ENCODE assay signal across 8 mouse cellular contexts in the genomic region with DNA sequence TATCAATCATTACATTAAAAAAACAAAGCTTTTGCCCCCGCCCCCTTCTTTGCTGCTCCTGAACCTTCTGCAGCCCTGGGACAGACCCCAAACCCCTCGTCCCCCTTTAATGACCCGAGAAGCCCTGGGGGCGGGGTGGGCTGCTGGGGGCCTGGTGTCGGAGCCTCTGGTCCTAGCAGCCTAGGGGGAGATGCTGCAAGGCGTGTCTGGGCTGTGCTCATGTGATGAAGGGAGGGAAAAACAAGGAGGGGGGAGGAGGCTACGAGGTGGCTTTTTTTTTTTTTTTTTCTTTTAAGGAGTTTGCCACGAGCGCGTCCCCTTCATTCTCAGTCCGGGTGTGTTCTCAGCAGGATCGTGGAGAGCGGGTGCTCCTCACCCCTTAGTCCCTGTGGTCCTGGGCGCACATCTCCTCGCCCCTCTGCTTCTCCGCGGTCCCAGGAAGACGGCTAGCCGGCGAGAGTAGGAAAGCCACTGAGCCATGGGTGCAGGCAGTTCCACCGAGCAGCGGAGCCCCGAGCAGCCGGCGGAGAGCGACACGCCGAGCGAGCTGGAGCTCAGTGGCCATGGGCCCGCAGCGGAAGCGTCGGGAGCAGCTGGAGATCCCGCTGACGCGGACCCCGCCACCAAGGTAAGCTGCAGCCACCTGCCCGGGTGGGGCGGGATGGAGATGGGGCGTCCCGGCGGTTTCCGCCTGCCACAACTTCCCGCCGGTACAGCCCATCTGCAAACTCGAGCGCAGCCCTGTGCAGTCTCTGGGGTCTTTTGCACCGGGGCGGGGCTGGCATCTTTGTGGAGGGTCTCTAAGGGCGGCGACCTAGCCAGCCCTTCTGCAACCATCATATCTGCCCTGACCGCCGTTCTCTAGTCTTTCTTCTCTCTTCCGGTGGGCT. TPM values are rescaled to one million over a fixed set of nuclear protein-coding genes. Genes with fewer than 3 reads are reported as not detected.
A peak's percentile ranks its signal among the peaks of the same experiment; 100 is the strongest.
DNase-seq lines count a peak whose midpoint lies in the region; ATAC-seq and TF ChIP-seq lines count a peak whose summit lies in the region.

A gene (plus strand): TSS at position 340 of the 890 bp plus-strand sequence.

- peaks cover 2 to 27% of the 10 kb centered on the region in 2 experiments; a peak in 3 of 4 replicates for H3K4me1 ChIP-seq in CH12.LX (ENCODE audit: control insufficient read depth in 1 of 2, insufficient read depth in 2 of 2)
- peaks cover 3% of the 10 kb centered on the region; the same call in 1 of the 2 replicates for H3K4me1 ChIP-seq in embryonic facial prominence, embryonic 14.5 days (ENCODE audit: control insufficient read depth, insufficient read depth, low read length)
- peaks cover 15% of the 10 kb centered on the region for H3K4me1 ChIP-seq in heart, embryonic 13.5 days
- 0 out of 2 replicates have a peak, but pooled peaks cover 2% of the 10 kb centered on the region for H3K4me1 ChIP-seq in liver, postnatal 0 days (ENCODE audit: insufficient read depth)
- H3K4me1 ChIP-seq in olfactory bulb, adult 2 months (ENCODE audit: control insufficient read depth, insufficient read depth, low read length): peaks cover 13% of the 10 kb centered on the region

- no peaks in the 10 kb centered on the region for H3K9me3 ChIP-seq in CH12.LX (replicated peaks; ENCODE audit: low read length)
- no peaks in the 10 kb centered on the region for H3K9me3 ChIP-seq in embryonic facial prominence, embryonic 14.5 days (ENCODE audit: control insufficient read depth, low read length)
- no peaks in the 10 kb centered on the region for H3K9me3 ChIP-seq in heart, embryonic 13.5 days
- H3K9me3 ChIP-seq in liver, postnatal 0 days (ENCODE audit: low read length): no peaks in the 10 kb centered on the region

- dilution Hi-C loops in CH12.LX (cut with MboI; ENCODE audit: extremely low pct_ligation_motif_present, extremely low pct_unique_long_range_greater_than_20kb, low sequenced_read_pairs): no loop called here

- H3K4me3 ChIP-seq in CH12.LX (replicated peaks in 1 of 3; ENCODE audit: low read depth in 2 of 3, low read length in 2 of 3, poor library complexity in 1 of 3): peak within 1 kb of the TSS; percentile 49 to 68 (median 54)
- peak within 1 kb of the TSS; percentile 69 for H3K4me3 ChIP-seq in embryonic facial prominence, embryonic 14.5 days (ENCODE audit: low read depth, low read length)
- H3K4me3 ChIP-seq in heart, embryonic 13.5 days: peak within 1 kb of the TSS; percentile 79
- peak within 1 kb of the TSS; percentile 53 for H3K4me3 ChIP-seq in liver, postnatal 0 days (ENCODE audit: low read depth, low read length)
- H3K4me3 ChIP-seq in olfactory bulb, adult 2 months (ENCODE audit: insufficient read depth, low read depth, low read length): peak within 1 kb of the TSS; percentile 49

- no peaks in the 10 kb centered on the region for H3K79me2 ChIP-seq in CH12.LX (replicated peaks; ENCODE audit: control insufficient read depth, extremely low read depth, insufficient read depth, poor library complexity, severe bottlenecking)

- peaks cover 2% of the 10 kb centered on the region for H3K27me3 ChIP-seq in CH12.LX (replicated peaks)
- no peaks in the 10 kb centered on the region for H3K27me3 ChIP-seq in embryonic facial prominence, embryonic 14.5 days (replicated peaks; ENCODE audit: control insufficient read depth, insufficient read depth, low read length)
- H3K27me3 ChIP-seq in heart, embryonic 13.5 days (replicated peaks): no peaks in the 10 kb centered on the region
- H3K27me3 ChIP-seq in liver, postnatal 0 days (ENCODE audit: insufficient read depth, low read length): peaks cover 17% of the 10 kb centered on the region; the same call in 1 of the 2 replicates

- WGBS in embryonic facial prominence, embryonic 14.5 days: under 1% methylated on average over 41 of the region's 54 CpGs
- WGBS in heart, embryonic 13.5 days: under 1% methylated on average over 54 of the region's 54 CpGs
- WGBS in liver, postnatal 0 days (ENCODE audit: insufficient replicate concordance): 2% methylated on average over 51 of the region's 54 CpGs
- under 1% methylated on average over 54 of the region's 54 CpGs for WGBS in olfactory bulb, adult 2 months

- H3K27ac ChIP-seq in CH12.LX (ENCODE audit: insufficient read depth, low read depth): no peak within 1 kb of the TSS
- no peak within 1 kb of the TSS; the same call in 1 of the 2 replicates for H3K27ac ChIP-seq in embryonic facial prominence, embryonic 14.5 days (replicated peaks; ENCODE audit: low read depth, low read length)
- H3K27ac ChIP-seq in heart, embryonic 13.5 days (replicated peaks): peak within 1 kb of the TSS; percentile 44; the same call in 1 of the 2 replicates
- peak within 1 kb of the TSS; percentile 62 for H3K27ac ChIP-seq in liver, postnatal 0 days (ENCODE audit: low read depth)
- no peak within 1 kb of the TSS for H3K27ac ChIP-seq in olfactory bulb, adult 2 months (ENCODE audit: insufficient read depth, low read depth, low read length)

- peak within 1 kb of the TSS; percentile 54 for H3K4me2 ChIP-seq in CH12.LX (ENCODE audit: insufficient read depth, low read depth, poor library complexity, severe bottlenecking)
- peak within 1 kb of the TSS; percentile 96 for H3K4me2 ChIP-seq in embryonic facial prominence, embryonic 14.5 days (ENCODE audit: low read depth, low read length)
- H3K4me2 ChIP-seq in heart, embryonic 13.5 days: peak within 1 kb of the TSS; percentile 96
- peak within 1 kb of the TSS; percentile 75 for H3K4me2 ChIP-seq in liver, postnatal 0 days (ENCODE audit: low read depth, low read length)

- TF ChIP-seq RAD21 in CH12.LX (IDR thresholded peaks at IDR 0.05; ENCODE audit: low read depth, low read length): no peak

- H3K36me3 ChIP-seq in CH12.LX (replicated peaks in 1 of 2; ENCODE audit: control insufficient read depth in 1 of 2, insufficient read depth in 1 of 2, low read length in 1 of 2): no peaks in the 10 kb centered on the region
- no peaks in the 10 kb centered on the region for H3K36me3 ChIP-seq in embryonic facial prominence, embryonic 14.5 days (ENCODE audit: control insufficient read depth, insufficient read depth, low read length)
- H3K36me3 ChIP-seq in heart, embryonic 13.5 days: no peaks in the 10 kb centered on the region
- no peaks in the 10 kb centered on the region for H3K36me3 ChIP-seq in liver, postnatal 0 days (replicated peaks; ENCODE audit: insufficient read depth, low read length)

- no peak for TF ChIP-seq CTCF in CH12.LX (conservative IDR thresholded peaks at IDR 0.05 in 1 of 2, IDR thresholded peaks at IDR 0.05 in 1 of 2; ENCODE audit: low read depth in 2 of 2, low read length in 2 of 2)
- TF ChIP-seq CTCF in liver, postnatal 0 days (IDR thresholded peaks at IDR 0.05; ENCODE audit: low read depth): no peak
- TF ChIP-seq CTCF in olfactory bulb, adult 2 months (IDR thresholded peaks at IDR 0.05; ENCODE audit: insufficient read depth, low read depth, low read length): no peak

- DNase-seq in CH12.LX (ENCODE audit: extremely low read depth): no peak
- DNase-seq in adrenal gland, postnatal 25 days: peak; percentile 49
- peak; percentile 44 for DNase-seq in embryonic facial prominence, embryonic 14.5 days (ENCODE audit: low spot score)
- peak; percentile 13 to 51 for DNase-seq in kidney, postnatal 36 days
- DNase-seq in liver, postnatal 0 days: peak; percentile 34
- peak; percentile 73 to 86 for DNase-seq in thymus, postnatal 36 days

- TF ChIP-seq EP300 in CH12.LX (IDR thresholded peaks at IDR 0.05; ENCODE audit: low read length): no peak
- TF ChIP-seq EP300 in liver, postnatal 0 days (IDR thresholded peaks at IDR 0.05; ENCODE audit: low read depth): no peak

- H3K9ac ChIP-seq in CH12.LX (ENCODE audit: insufficient read depth, low read depth): peak within 1 kb of the TSS; percentile 14
- peak within 1 kb of the TSS; percentile 74 for H3K9ac ChIP-seq in embryonic facial prominence, embryonic 14.5 days (ENCODE audit: low read depth, low read length)
- H3K9ac ChIP-seq in heart, embryonic 13.5 days: peak within 1 kb of the TSS; percentile 85
- H3K9ac ChIP-seq in liver, postnatal 0 days (replicated peaks): peak within 1 kb of the TSS; percentile 58

- TF ChIP-seq POLR2A in CH12.LX (IDR thresholded peaks at IDR 0.05; ENCODE audit: low read depth, low read length): no peak
- no peak for TF ChIP-seq POLR2A in olfactory bulb, adult 2 months (IDR thresholded peaks at IDR 0.05; ENCODE audit: insufficient read depth, low read depth, low read length)

- in situ Hi-C loops in CH12.LX (cut with MboI; ENCODE audit: low pct_ligation_motif_present, low pct_unique_long_range_greater_than_20kb, low sequenced_read_pairs): no loop called here

- ATAC-seq in embryonic facial prominence, embryonic 14.5 days (ENCODE audit: low read depth): peak; percentile 69
- 0 out of 2 replicates have a peak, but pooled peaks have one; percentile 39 for ATAC-seq in heart, embryonic 13.5 days (ENCODE audit: extremely low read depth, insufficient number of reproducible peaks, low FRiP score, low TSS enrichment)
- ATAC-seq in liver, postnatal 0 days: peak; percentile 41; the same call in 1 of the 2 replicates

TF ChIP-seq in CH12.LX, 34 proteins besides CTCF, POLR2A, EP300 and RAD21 (continues in another document):
- TF ChIP-seq UBTF (IDR thresholded peaks at IDR 0.05; ENCODE audit: low read depth, low read length) (0 out of 2 replicates have a peak, but pooled peaks have one; percentile 43), ELF1 (IDR thresholded peaks at IDR 0.05; ENCODE audit: low read depth, low read length) (no peak), HCFC1 (IDR thresholded peaks at IDR 0.05; ENCODE audit: low read depth, low read length) (no peak), USF2 (conservative IDR thresholded peaks at IDR 0.05; ENCODE audit: low read depth, low read length) (no peak), NRF1 (IDR thresholded peaks at IDR 0.05; ENCODE audit: low read depth, low read length) (no peak), PAX5 (IDR thresholded peaks at IDR 0.05; ENCODE audit: low read length) (no peak), ZNF384 (IDR thresholded peaks at IDR 0.05; ENCODE audit: low read depth, low read length) (peak; percentile 83), MEF2A (IDR thresholded peaks at IDR 0.05; ENCODE audit: borderline replicate concordance, low read depth, low read length) (no peak), CHD1 (IDR thresholded peaks at IDR 0.05; ENCODE audit: low read depth, low read length) (no peak), TCF12 (IDR thresholded peaks at IDR 0.05; ENCODE audit: low read depth, low read length) (peak; percentile 19; the same call in 1 of the 2 replicates), KAT2A (IDR thresholded peaks at IDR 0.05; ENCODE audit: insufficient replicate concordance, low read length) (no peak)

RNA-seq across cellular contexts. Expression of the gene that starts here (rescaled TPM):
- total RNA-seq in CH12.LX (2012; rRNA removed) (2.7 and 3.1 TPM in 2 replicates), CH12.LX (2014; rRNA removed) (0.51 and 0.61 TPM in 2 replicates)
- 1.7 and 2.1 TPM in 2 replicates for polyA plus RNA-seq in CH12.LX (2012; ENCODE audit: insufficient read length, low read depth)
- total RNA-seq in adrenal gland, postnatal 25 days (2021): 18.0 and 18.6 TPM in 2 replicates
- polyA plus RNA-seq in embryonic facial prominence, embryonic 14.5 days (2014; fragmentation: Nextera tagmentation; extraction: Ambion mirVana): 67.9 and 72.8 TPM in 2 replicates
- 35.3 and 42.6 TPM in 2 replicates for polyA plus RNA-seq in heart, embryonic 13.5 days (2015; fragmentation: Nextera tagmentation; extraction: Ambion mirVana)
- 3.4 and 3.9 TPM in 2 replicates for polyA plus RNA-seq in liver, postnatal 0 days (2015; fragmentation: Nextera tagmentation; extraction: Ambion mirVana)
- not detected in 2 replicates for polyA plus RNA-seq in olfactory bulb, adult 2 months (2012; ENCODE audit: insufficient read depth, insufficient read length, low replicate concordance, missing spikeins)

Comparison
In these comparisons a context has a peak if more than half of its experiments do, and no peak if none do; other contexts are left out.
1. H3K27ac ChIP-seq: peak in heart, embryonic 13.5 days (single experiment) and liver, postnatal 0 days (single experiment); none in CH12.LX (single experiment), embryonic facial prominence, embryonic 14.5 days (single experiment) and olfactory bulb, adult 2 months (single experiment).
2. H3K9ac ChIP-seq: peak in every context shown above with its lines; median percentile 85 in heart, embryonic 13.5 days; 74 in embryonic facial prominence, embryonic 14.5 days; 58 in liver, postnatal 0 days; 14 in CH12.LX.
3. Peak in every context shown above with its lines, with median percentiles within 50 percentile points of each other: H3K4me2 ChIP-seq, H3K4me3 ChIP-seq and ATAC-seq.